Mouse (Mus musculus) E14TG2a.4 (cell line): Measurements from ENCODE around the gene Prr19.

Experiments
- CTCF ChIP-seq: conservative IDR thresholded peaks from 2 replicates; pipeline ENCODE4 v1.5.1; 2014; ENCODE audit warnings: low read length
- NANOG ChIP-seq: IDR thresholded peaks from 2 replicates; pipeline ENCODE4 v1.6.1; 2014; ENCODE audit warnings: borderline replicate concordance, low read length, mixed read lengths
- POU5F1 ChIP-seq: IDR thresholded peaks from 2 replicates; pipeline ENCODE4 v1.6.1; 2014; ENCODE audit warnings: low read length, borderline replicate concordance

- TF ChIP-seq CTCF (no peak), POU5F1 (no peak), NANOG (no peak)
These were observed 4.2 kb upstream of the Prr19 start for GRCm38 (mm10) chr7:25296945-25297453.
